Mouse (Mus musculus): ENCODE measurements around the gene Ebpl. TPM values are rescaled to one million over a fixed set of nuclear protein-coding genes. Genes with fewer than 3 reads are reported as not detected.
"Not testable (repeated sequence)": the region's sequence is repeated elsewhere in the genome, so short reads cannot be mapped to it uniquely, and the experiment has no call there.

Ebpl gene
- polyA plus RNA-seq, 1 experiment from 2014 or later, result 10.6 TPM

DNA sequence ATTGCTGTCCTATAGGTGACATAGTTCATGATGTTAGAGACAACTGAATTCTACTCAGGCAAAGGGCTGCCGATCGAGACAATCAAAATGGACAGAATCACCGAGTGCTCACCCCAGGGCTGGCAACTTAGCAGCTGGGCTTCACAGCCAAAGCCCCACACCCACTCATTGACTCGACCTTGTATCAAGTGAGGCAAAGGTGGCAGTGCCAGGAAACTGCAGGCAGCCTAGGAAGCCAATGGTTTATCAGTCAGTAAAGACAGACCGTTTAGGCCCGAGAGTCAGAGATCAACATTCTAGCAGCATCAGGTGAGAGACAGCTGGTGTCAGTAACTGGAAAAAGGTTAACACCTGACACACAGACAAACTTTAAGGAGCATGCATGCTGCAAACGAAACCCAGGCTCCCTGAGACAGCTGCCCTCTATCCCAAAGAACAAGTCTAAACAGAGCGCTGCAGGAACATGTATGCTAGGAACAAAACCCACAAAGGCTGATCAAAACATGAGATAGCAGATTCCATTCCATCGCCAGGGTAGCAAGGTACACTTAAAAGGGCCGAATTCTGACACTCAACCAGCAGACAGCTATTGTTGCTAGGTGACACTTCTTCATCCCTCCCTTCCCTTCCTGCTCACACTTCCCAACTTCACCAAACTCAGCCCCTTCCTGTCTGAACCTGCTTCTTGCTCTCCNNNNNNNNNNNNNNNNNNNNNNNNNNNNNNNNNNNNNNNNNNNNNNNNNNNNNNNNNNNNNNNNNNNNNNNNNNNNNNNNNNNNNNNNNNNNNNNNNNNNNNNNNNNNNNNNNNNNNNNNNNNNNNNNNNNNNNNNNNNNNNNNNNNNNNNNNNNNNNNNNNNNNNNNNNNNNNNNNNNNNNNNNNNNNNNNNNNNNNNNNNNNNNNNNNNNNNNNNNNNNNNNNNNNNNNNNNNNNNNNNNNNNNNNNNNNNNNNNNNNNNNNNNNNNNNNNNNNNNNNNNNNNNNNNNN, 5.7 kb downstream of the Ebpl start:
- Histone ChIP-seq H3K4me2 (no peak overlapping the region), H3K9me3 (replicated peaks) (no peaks in the 10 kb centered on the region), H3K27me3 (no peaks in the 10 kb centered on the region), H3K36me3 (ENCODE audit: poor library complexity, severe bottlenecking) (no peaks in the 10 kb centered on the region), H3K4me3 (no peak overlapping the region), H3K27ac (no peak overlapping the region), H3K9ac (no peak overlapping the region), H3K4me1 (no peaks in the 10 kb centered on the region)
- 85% methylated on average over 10 of the region's 10 CpGs for WGBS
- no peak for ATAC-seq

DNA sequence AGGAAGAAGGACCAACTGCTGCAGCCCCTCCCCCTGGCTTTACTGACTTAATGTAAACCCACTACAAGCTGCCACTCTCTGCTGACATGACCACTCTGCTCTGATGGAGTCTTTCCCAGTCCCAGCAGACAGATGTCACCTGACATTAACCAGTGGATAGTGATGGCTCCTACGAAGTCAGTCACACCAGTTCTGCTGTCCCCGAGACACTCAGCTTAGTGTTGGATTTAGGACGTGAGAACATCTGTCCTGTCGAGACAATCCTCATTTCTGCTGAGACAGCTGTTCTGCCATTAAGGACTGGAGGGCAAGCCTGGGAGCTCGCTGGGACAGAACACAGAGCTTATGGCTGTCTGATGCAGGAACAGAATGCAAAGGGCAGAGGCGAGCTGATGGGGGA, 9.4 kb downstream of the Ebpl start:
- Histone ChIP-seq H3K4me3 (no peak overlapping the region), H3K36me3 (ENCODE audit: poor library complexity, severe bottlenecking) (no peaks in the 10 kb centered on the region), H3K27me3 (no peaks in the 10 kb centered on the region), H3K4me1 (peaks cover 10% of the 10 kb centered on the region; the same call in 1 of the 2 replicates), H3K4me2 (no peak overlapping the region), H3K9ac (no peak overlapping the region), H3K9me3 (replicated peaks) (no peaks in the 10 kb centered on the region), H3K27ac (no peak overlapping the region)
- ATAC-seq, result no peak
- 74% methylated on average over 6 of the region's 6 CpGs for WGBS

DNA sequence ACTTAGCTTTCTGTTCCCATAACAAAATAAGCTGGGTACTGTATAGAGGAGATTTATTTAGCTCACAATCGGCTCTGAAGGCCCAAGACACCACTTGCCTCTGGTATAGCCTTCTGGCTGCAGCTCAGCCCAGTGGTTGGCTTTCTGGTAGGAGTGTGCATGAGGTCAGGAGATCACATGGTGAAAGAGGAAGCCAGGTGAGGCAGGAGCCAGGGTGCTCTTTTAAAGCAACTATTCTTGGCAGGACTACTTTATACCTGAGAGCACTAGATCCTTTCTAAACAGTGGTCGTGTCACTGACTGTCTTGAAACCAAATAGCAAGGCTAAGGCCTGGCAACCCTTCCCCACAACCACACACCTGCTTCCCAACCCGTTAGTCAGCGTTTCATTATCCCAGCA, 10.4 kb downstream of the Ebpl start:
- no peaks in the 10 kb centered on the region for H3K27me3 ChIP-seq
- H3K9me3 ChIP-seq (replicated peaks), result no peaks in the 10 kb centered on the region
- no peak overlapping the region for H3K27ac ChIP-seq
- WGBS, result 86% methylated on average over 4 of the region's 4 CpGs
- H3K36me3 ChIP-seq (ENCODE audit: poor library complexity, severe bottlenecking), result no peaks in the 10 kb centered on the region
- no peak overlapping the region for H3K4me2 ChIP-seq
- H3K4me3 ChIP-seq, result no peak overlapping the region
- H3K4me1 ChIP-seq, result peaks cover 10% of the 10 kb centered on the region; the same call in 1 of the 2 replicates
- H3K9ac ChIP-seq, result no peak overlapping the region
- no peak for ATAC-seq

DNA sequence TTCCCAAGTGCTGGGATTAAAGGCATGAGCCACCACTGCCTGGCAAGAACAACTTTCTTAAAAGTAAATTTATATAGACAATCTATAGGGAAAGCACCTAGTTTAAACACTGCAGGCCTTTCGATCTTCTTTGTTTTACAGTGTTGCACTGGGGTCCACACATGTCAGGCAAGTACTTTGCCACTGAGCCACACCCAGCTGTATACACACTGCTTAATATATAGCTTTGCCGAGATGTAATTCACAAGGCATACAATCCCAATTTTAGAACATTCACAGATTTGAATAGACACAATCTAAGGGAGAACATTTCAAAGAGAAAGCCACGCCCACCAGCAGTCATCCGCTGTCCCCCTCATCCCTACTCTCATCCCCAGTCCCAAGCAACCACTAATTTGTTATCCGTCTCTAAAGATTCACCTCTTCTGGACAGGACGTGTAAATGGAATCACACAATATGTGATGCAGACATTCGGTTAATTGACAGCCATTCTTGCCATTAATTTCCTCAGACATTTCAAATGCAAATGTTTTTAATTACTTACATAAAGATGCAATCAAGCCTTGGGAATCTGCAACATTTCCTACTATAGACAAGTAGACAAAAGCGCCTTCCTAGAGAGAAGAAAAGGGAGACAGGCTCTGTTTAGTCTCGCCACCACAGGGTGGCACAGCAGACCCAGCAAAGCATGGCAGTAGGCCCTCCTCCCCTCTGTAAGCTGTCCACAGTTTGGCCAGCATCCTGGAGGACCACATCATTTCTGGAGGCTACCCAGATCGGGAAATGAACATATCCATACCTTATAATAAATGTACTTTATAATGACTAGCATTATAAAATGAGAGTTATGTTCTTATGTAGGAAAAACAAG, 13.2 kb downstream of the Ebpl start:
- ATAC-seq, result peak; percentile 96
- WGBS, result 31% methylated on average over 10 of the region's 10 CpGs
- Histone ChIP-seq H3K27ac (peak overlapping the region; percentile 63), H3K4me1 (peaks cover 10% of the 10 kb centered on the region; the same call in 1 of the 2 replicates), H3K27me3 (no peaks in the 10 kb centered on the region), H3K4me2 (peak overlapping the region; percentile 11; the same call in 1 of the 2 replicates), H3K36me3 (ENCODE audit: poor library complexity, severe bottlenecking) (no peaks in the 10 kb centered on the region), H3K4me3 (no peak overlapping the region), H3K9ac (no peak overlapping the region), H3K9me3 (replicated peaks) (no peaks in the 10 kb centered on the region)

DNA sequence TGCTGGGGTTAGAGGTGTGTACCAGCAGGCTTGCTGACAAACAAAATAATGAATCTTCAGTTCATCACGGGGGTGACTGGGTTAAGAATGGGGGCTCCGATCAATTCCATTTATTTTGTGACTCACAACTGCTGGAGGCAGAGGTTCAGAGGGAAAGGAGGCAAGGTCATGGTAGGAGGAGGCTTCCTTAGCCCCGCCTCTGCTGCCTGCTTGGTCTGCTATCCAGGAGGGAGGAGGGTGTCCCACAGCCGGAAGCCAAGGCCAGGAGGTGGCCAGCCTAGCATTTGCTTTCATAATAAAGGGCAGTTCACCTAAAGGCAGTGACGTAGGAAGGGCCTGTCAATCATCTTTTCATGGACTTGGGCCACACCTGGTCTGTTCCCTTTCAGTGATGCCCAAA, 15.6 kb downstream of the Ebpl start:
- Histone ChIP-seq H3K27ac (no peak overlapping the region), H3K4me3 (no peak overlapping the region), H3K36me3 (ENCODE audit: poor library complexity, severe bottlenecking) (no peaks in the 10 kb centered on the region), H3K9me3 (replicated peaks) (no peaks in the 10 kb centered on the region), H3K4me2 (no peak overlapping the region), H3K4me1 (peaks cover 10% of the 10 kb centered on the region; the same call in 1 of the 2 replicates), H3K27me3 (no peaks in the 10 kb centered on the region), H3K9ac (no peak overlapping the region)
- WGBS, result 67% methylated on average over 5 of the region's 5 CpGs
- no peak for ATAC-seq

DNA sequence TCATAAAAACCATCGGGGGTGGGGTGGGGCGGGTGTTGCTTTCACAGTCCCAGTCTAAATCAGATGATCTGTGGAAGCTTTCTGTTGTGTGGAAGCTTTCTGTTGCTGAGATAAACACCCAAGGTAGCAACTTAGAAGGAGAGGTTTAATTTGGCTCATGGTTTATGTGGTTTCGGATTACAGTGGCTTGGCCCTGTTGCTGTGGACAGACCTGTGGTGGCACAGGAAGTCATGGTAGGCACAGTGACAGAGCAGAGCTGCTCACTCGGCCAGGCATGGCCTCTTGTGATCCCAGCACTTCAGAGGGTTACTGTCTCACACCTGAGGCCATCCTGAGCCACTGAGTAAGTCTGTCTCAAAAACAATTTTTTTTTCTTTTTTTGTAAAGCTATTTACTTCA, 20.9 kb downstream of the Ebpl start:
- H3K36me3 ChIP-seq (ENCODE audit: poor library complexity, severe bottlenecking), result no peaks in the 10 kb centered on the region; the same call in 1 of the 2 replicates
- H3K9me3 ChIP-seq (replicated peaks), result no peaks in the 10 kb centered on the region

DNA sequence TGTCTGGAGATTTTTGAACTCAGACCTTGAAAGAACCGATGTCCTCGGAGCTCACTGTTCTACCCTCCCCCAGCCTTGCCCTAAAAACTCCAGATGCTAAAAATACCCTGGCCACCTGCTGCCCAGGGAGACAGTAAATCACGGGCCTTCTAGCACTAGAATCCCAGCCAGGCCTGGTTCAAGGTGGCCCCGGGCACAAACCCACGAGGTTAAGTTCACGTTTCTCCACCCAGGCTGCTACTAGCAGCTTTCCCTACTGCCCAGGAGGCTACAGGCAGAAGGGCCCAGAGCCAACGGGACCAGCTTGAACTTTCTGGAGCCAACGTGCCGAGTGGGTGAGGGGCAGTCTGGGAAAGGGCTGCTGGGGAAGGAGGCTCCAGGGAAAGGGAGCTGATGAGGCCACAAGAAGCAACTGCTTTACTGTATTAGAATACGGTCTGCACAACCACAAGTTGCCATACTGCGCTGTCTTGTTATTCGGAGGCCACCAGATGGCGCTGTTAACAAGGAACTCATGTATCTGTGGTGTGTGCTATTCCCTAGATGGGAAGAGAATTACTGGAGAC, 29.2 kb downstream of the Ebpl start:
- Histone ChIP-seq H3K27ac (peak overlapping the region; percentile 88), H3K4me2 (peak overlapping the region; percentile 41), H3K4me1 (peaks cover 34% of the 10 kb centered on the region), H3K9me3 (replicated peaks) (no peaks in the 10 kb centered on the region), H3K9ac (peak overlapping the region; percentile 41), H3K4me3 (no peak overlapping the region), H3K27me3 (no peaks in the 10 kb centered on the region), H3K36me3 (ENCODE audit: poor library complexity, severe bottlenecking) (no peaks in the 10 kb centered on the region; the same call in 1 of the 2 replicates)
- ATAC-seq, result peak; percentile 72
- WGBS, result 15% methylated on average over 13 of the region's 13 CpGs

More for the DNA sequence above, 20.9 kb downstream of the Ebpl start:
- no peak overlapping the region for H3K4me3 ChIP-seq
- no peak overlapping the region for H3K4me2 ChIP-seq
- no peak overlapping the region for H3K9ac ChIP-seq
- no peak overlapping the region for H3K27ac ChIP-seq
- no peak for ATAC-seq
- H3K4me1 ChIP-seq, result no peaks in the 10 kb centered on the region
- whole genome bisulfite sequencing, result 89% methylated on average over 4 of the region's 4 CpGs
- no peaks in the 10 kb centered on the region for H3K27me3 ChIP-seq

DNA sequence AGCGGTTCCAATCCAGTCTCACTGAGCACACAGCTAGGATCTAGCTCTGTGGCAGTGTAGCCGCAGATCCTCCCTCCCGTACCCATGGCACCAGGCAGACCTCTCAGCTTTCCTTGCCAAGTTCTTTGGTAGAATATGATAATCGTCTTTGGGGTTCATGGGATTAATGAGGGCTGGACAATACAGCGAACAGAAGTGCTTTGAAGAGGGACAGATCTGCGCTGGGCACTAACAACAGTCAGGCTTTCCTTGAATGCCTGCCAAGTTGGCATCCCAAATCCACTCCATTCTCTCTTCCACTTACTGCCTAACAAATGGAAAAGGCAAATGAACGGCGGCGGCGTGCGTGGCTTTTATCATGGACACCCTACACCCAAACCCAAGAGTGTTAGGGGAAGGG, 29.6 kb downstream of the Ebpl start:
- ATAC-seq, result peak; percentile 72
- no peak overlapping the region for H3K4me3 ChIP-seq
- H3K27me3 ChIP-seq, result no peaks in the 10 kb centered on the region
- 30% methylated on average over 11 of the region's 11 CpGs for WGBS
- 0 out of 2 replicates have a peak overlapping the region, but pooled peaks have one; percentile 41 for H3K9ac ChIP-seq
- peaks cover 34% of the 10 kb centered on the region for H3K4me1 ChIP-seq
- no peaks in the 10 kb centered on the region; the same call in 1 of the 2 replicates for H3K36me3 ChIP-seq (ENCODE audit: poor library complexity, severe bottlenecking)
- peak overlapping the region; percentile 41 for H3K4me2 ChIP-seq
- peak overlapping the region; percentile 88 for H3K27ac ChIP-seq
- H3K9me3 ChIP-seq (replicated peaks), result no peaks in the 10 kb centered on the region

DNA sequence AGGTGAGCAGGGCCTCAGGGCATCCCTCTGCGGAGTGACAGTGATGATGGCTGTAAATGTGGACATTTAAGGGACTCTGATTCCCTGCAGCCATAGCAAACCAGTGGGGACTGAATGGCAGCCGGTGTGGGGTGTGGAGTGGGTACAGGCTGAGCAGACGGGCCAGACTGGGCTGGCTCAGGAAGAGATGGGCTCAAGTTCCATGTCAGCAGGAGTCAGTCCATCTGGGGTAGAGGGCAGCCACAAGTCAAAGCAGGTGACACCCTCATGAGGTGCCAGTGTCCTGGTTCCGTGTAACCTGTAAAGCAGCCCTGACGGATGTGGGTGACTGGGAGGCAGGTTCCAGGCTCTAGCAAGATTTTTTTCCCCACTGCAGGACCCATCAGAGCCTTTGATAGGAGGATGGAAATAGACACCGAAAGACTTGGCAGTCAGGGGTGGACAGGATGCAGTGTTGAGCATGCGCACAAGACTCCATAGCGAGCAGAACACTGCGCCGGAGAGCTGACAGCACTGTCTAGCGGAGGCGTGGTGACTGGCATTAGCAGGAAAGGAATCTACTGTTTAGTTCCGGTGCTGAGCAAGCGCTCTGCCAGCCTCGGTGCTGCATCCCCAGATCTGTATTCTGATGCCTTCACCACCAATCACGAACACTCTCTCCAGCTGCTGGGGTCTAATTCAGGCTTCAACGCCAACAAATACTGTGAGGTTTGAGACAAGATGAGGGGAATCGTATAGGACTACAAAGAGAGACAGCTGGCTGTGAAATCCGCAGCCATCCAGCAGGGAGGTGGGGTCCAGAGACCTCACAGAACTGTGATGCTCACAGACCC, 32.4 kb downstream of the Ebpl start:
- H3K27ac ChIP-seq, result peak overlapping the region; percentile 76
- H3K9me3 ChIP-seq (replicated peaks), result peaks cover 5% of the 10 kb centered on the region
- no peaks in the 10 kb centered on the region for H3K27me3 ChIP-seq
- peak overlapping the region; percentile 24 for H3K4me3 ChIP-seq
- peak; percentile 76 for ATAC-seq
- peak overlapping the region; percentile 55; the same call in 1 of the 2 replicates for H3K9ac ChIP-seq
- H3K4me1 ChIP-seq, result peaks cover 34% of the 10 kb centered on the region
- WGBS, result 34% methylated on average over 19 of the region's 19 CpGs
- peak overlapping the region; percentile 55 for H3K4me2 ChIP-seq
- H3K36me3 ChIP-seq (ENCODE audit: poor library complexity, severe bottlenecking), result no peaks in the 10 kb centered on the region

DNA sequence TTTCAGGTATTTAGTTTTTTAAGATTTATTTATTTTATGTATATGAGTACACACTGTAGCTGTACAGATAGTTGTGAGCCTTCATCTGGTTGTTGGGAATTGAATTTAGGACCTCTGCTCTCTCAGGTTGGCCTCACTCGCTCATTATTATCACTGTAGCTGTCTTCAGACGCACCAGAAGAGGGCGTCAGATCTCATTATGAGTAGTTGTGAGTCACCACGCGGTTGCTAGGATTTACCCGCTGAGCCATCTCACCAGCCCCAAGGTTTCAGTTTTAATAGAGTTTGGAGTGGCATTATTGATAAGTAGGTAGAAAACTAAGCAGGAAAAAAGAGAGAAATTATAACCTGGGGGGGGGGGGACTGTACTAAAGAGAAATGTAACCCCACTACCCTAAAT, 33.2 kb downstream of the Ebpl start:
- H3K4me1 ChIP-seq, result peaks cover 34% of the 10 kb centered on the region
- H3K4me3 ChIP-seq; H3K36me3 ChIP-seq (ENCODE audit: poor library complexity, severe bottlenecking); H3K27me3 ChIP-seq; H3K27ac ChIP-seq; ATAC-seq; H3K4me2 ChIP-seq; H3K9ac ChIP-seq: not testable (repeated sequence)
- H3K9me3 ChIP-seq (replicated peaks), result peaks cover 11% of the 10 kb centered on the region
- 17% methylated on average over 6 of the region's 6 CpGs for WGBS

DNA sequence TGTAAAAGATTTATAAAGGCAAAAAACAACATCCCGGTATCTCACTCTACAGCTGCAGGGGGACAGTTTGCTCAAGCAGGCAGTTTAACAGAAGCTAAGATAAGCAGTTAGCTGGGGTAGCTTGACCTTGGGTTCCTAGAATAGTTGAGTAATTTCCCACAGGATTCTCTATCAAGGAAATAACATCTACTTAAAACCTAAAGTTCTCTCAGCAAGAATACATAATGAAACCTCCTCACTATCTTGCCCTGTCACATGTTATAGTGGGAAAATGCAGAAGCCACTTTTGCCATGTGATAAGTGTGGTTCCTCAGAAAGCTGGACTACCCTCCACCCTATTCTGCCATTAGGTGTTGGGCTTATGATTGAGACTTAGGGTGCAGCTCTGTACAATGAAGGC, 37.5 kb downstream of the Ebpl start:
- Histone ChIP-seq H3K4me2 (no peak overlapping the region), H3K4me1 (peaks cover 4% of the 10 kb centered on the region), H3K36me3 (ENCODE audit: poor library complexity, severe bottlenecking) (no peaks in the 10 kb centered on the region), H3K27ac (no peak overlapping the region), H3K9me3 (replicated peaks) (peaks cover 11% of the 10 kb centered on the region), H3K4me3 (no peak overlapping the region), H3K27me3 (no peaks in the 10 kb centered on the region), H3K9ac (no peak overlapping the region)
- WGBS, result 94% methylated on average over 1 of the region's 1 CpGs
- no peak for ATAC-seq

Measured in forebrain, embryonic 13.5 days (tissue).